Mouse (Mus musculus) heart, embryonic 15.5 days (tissue): ENCODE data around the gene Ttc36. TPM values are rescaled to one million over a fixed set of nuclear protein-coding genes. Genes with fewer than 3 reads are reported as not detected.
"Not testable (repeated sequence)": the region's sequence is repeated elsewhere in the genome, so short reads cannot be mapped to it uniquely, and the experiment has no call there.

Source experiments
- ATAC-seq: fragments of 200-750 bp; cut with Nextera tagmentation; replicated peaks from 2 replicates; pipeline ENCODE4 v1.8.0; 2017; ENCODE audit warnings: low read depth, moderate TSS enrichment; ENCODE audit not compliant: insufficient number of reproducible peaks, insufficient read depth, low FRiP score
- H3K27ac ChIP-seq: fragments of 300-500 bp; sonication (generic); 2 replicates; pipeline ENCODE4 v1.5.1; 2015; ENCODE audit warnings: mild to moderate bottlenecking, inconsistent platforms
- H3K27me3 ChIP-seq: fragments of 300-500 bp; sonication (generic); 2 replicates; pipeline ENCODE4 v1.6.1; 2015; ENCODE audit warnings: inconsistent platforms
- H3K36me3 ChIP-seq: fragments of 300-500 bp; sonication (generic); 2 replicates; pipeline ENCODE4 v1.6.1; 2015; ENCODE audit warnings: mild to moderate bottlenecking, inconsistent platforms
- H3K4me1 ChIP-seq: fragments of 300-500 bp; sonication (generic); replicated peaks from 2 replicates; pipeline ENCODE4 v1.6.1; 2015; ENCODE audit warnings: inconsistent platforms
- H3K4me2 ChIP-seq: fragments of 300-500 bp; sonication (generic); 2 replicates; pipeline ENCODE4 v1.6.1; 2015; ENCODE audit warnings: inconsistent platforms, mild to moderate bottlenecking, moderate library complexity
- H3K4me3 ChIP-seq: fragments of 300-500 bp; sonication (generic); 2 replicates; pipeline ENCODE4 v1.5.1; 2015; ENCODE audit warnings: mild to moderate bottlenecking, inconsistent platforms
- H3K9ac ChIP-seq: fragments of 300-500 bp; sonication (generic); 2 replicates; pipeline ENCODE4 v1.6.1; 2015; ENCODE audit warnings: mild to moderate bottlenecking, inconsistent platforms
- H3K9me3 ChIP-seq: fragments of 300-500 bp; sonication (generic); replicated peaks from 2 replicates; pipeline ENCODE4 v1.6.1; 2016; ENCODE audit warnings: inconsistent platforms
- WGBS: fragments of 180-500 bp; shearing (Covaris S2); methylation state at CpG from one replicate; pipeline ENCODE4 v1.1.7; 2015; ENCODE audit warnings: mixed read lengths; 5-methylcytosine and 5-hydroxymethylcytosine counted together
- polyA plus RNA-seq: library from polyadenylated mRNA; unstranded; fragments of >200 nt; fragmentation: Nextera tagmentation; extraction: Ambion mirVana; gene quantifications from 2 replicates; pipeline ENCODE4 v1.2.1, GENCODE M21; 2015

Gene Ttc36
- polyA plus RNA-seq, 1 experiment from 2014 or later, result 0.30 TPM

GRCm38 (mm10) chr9:44772392-44772749, 30.5 kb downstream of the Ttc36 start:
- no peaks in the 10 kb centered on the region for H3K9me3 ChIP-seq
- peaks cover 9% of the 10 kb centered on the region for H3K36me3 ChIP-seq
- H3K27ac ChIP-seq, result peak overlapping the region; percentile 57
- H3K4me3 ChIP-seq, result no peak overlapping the region
- H3K9ac ChIP-seq, result no peak overlapping the region; the same call in 1 of the 2 replicates
- H3K27me3 ChIP-seq, result no peaks in the 10 kb centered on the region
- no peak overlapping the region for H3K4me2 ChIP-seq
- ATAC-seq, result no peak
- 13% methylated on average over 5 of the region's 5 CpGs for WGBS
- peaks cover 9% of the 10 kb centered on the region for H3K4me1 ChIP-seq

GRCm38 (mm10) chr9:44771376-44771775, 31.5 kb downstream of the Ttc36 start:
- H3K27me3 ChIP-seq, result no peaks in the 10 kb centered on the region
- no peaks in the 10 kb centered on the region for H3K9me3 ChIP-seq
- no peak for ATAC-seq
- no peak overlapping the region for H3K27ac ChIP-seq
- no peak overlapping the region for H3K4me3 ChIP-seq
- WGBS, result 91% methylated on average over 5 of the region's 5 CpGs
- H3K9ac ChIP-seq, result no peak overlapping the region
- H3K36me3 ChIP-seq, result peaks cover 9% of the 10 kb centered on the region
- H3K4me1 ChIP-seq, result peaks cover 11% of the 10 kb centered on the region
- H3K4me2 ChIP-seq, result no peak overlapping the region

DNA sequence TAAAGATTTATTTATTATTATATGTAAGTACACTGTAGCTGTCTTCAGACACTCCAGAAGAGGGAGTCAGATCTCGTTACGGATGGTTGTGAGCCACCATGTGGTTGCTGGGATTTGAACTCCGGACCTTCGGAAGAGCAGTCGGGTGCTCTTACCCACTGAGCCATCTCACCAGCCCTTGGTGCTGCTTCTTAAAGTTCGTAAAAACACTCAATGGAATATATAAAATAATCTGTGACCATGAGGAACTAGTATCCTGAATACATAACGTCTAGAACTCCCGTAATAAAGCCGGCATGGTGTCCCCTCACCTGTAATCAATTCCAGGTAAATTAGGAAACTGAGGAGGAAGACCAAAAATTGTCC, 34.9 kb downstream of the Ttc36 start:
- H3K9ac ChIP-seq, H3K27me3 ChIP-seq, ATAC-seq, H3K36me3 ChIP-seq, H3K9me3 ChIP-seq: not testable (repeated sequence)
- peak overlapping the region; percentile 88 for H3K4me3 ChIP-seq
- H3K27ac ChIP-seq, result peak overlapping the region; percentile 98
- H3K4me2 ChIP-seq, result peak overlapping the region; percentile 63
- WGBS, result 31% methylated on average over 9 of the region's 9 CpGs
- peaks cover 24% of the 10 kb centered on the region for H3K4me1 ChIP-seq

GRCm38 (mm10) chr9:44767101-44768028, 35.5 kb downstream of the Ttc36 start, which contains the start of the genes Arcn1 and Ift46:
Arcn1 (minus strand) TSS chr9:44767845.
Ift46 (plus strand) TSS chr9:44767908.
- H3K27me3 ChIP-seq, result no peaks in the 10 kb centered on the region
- H3K9me3 ChIP-seq, result no peaks in the 10 kb centered on the region
- peak; percentile 88 for ATAC-seq
- WGBS, result under 1% methylated on average over 82 of the region's 82 CpGs
- peak within 1 kb of the TSS; percentile 98 for H3K27ac ChIP-seq
- H3K4me3 ChIP-seq, result peak within 1 kb of the TSS; percentile 88
- no peaks in the 10 kb centered on the region for H3K36me3 ChIP-seq
- H3K4me1 ChIP-seq, result peaks cover 24% of the 10 kb centered on the region
- peak within 1 kb of the TSS; percentile 63 for H3K4me2 ChIP-seq
- H3K9ac ChIP-seq, result peak within 1 kb of the TSS; percentile 99

DNA sequence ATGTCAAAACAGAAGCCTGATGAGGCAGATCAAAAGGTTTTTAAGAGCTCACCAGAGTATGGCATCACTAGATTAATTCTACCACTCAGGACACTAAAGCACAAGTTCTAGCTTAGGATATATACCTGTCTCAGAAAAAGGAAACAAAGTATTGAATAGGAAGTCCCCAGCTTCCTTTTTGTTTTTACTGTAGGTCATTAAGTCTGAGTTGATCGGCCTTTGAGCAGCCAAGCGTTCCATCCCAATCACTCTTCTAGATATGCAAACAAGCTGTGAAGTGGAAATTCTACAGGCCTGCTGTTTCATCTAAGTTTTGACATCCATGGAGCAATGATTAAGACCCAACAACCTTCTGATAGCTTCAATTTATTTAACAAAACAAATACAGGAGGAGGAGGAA, 42.0 kb downstream of the Ttc36 start:
- Histone ChIP-seq H3K9me3 (no peaks in the 10 kb centered on the region), H3K4me3 (no peak overlapping the region), H3K4me1 (peaks cover 29% of the 10 kb centered on the region), H3K4me2 (no peak overlapping the region), H3K9ac (no peak overlapping the region), H3K27ac (no peak overlapping the region), H3K36me3 (peaks cover 31% of the 10 kb centered on the region), H3K27me3 (no peaks in the 10 kb centered on the region)
- ATAC-seq, result no peak
- 58% methylated on average over 2 of the region's 2 CpGs for WGBS

Other genes starting within 250 kb of the Ttc36 start
- gene Cxcr5, start 241.2 kb downstream of the Ttc36 start, polyA plus RNA-seq, result 0.05 and 0.23 TPM in 2 replicates
- gene Ddx6, start 198.2 kb downstream of the Ttc36 start, polyA plus RNA-seq, result 10.7 and 10.9 TPM in 2 replicates
- gene Treh, start 129.8 kb downstream of the Ttc36 start, polyA plus RNA-seq, result not detected in 2 replicates
- 23.7 and 31.3 TPM in 2 replicates for gene Phldb1, start 67.9 kb downstream of the Ttc36 start, polyA plus RNA-seq
- gene Arcn1, start 35.2 kb downstream of the Ttc36 start, polyA plus RNA-seq, result 106 and 125 TPM in 2 replicates
- gene Ift46, start 35.2 kb downstream of the Ttc36 start, polyA plus RNA-seq, result 54.3 and 66.6 TPM in 2 replicates
- 2.1 and 2.8 TPM in 2 replicates for gene Tmem25, start 3.8 kb downstream of the Ttc36 start, polyA plus RNA-seq
- gene Kmt2a, start 78.2 kb upstream of the Ttc36 start, polyA plus RNA-seq, result 9.3 and 10.1 TPM in 2 replicates
- gene Atp5l, start 117.7 kb upstream of the Ttc36 start, polyA plus RNA-seq, result 1,028 and 1,424 TPM in 2 replicates
- 14.7 and 17.6 TPM in 2 replicates for gene Ube4a, start 162.5 kb upstream of the Ttc36 start, polyA plus RNA-seq
- gene Cd3g, start 177.4 kb upstream of the Ttc36 start, polyA plus RNA-seq, result 5.5 and 64.7 TPM in 2 replicates
- 1.4 and 16.0 TPM in 2 replicates for gene Cd3d, start 178.7 kb upstream of the Ttc36 start, polyA plus RNA-seq
- 2.9 and 43.3 TPM in 2 replicates for gene Cd3e, start 206.6 kb upstream of the Ttc36 start, polyA plus RNA-seq
- 1.1 and 7.4 TPM in 2 replicates for gene Mpzl2, start 236.7 kb upstream of the Ttc36 start, polyA plus RNA-seq